Mouse (Mus musculus): ENCODE measurements around the gene Pabpn1l. TPM values are rescaled to one million over a fixed set of nuclear protein-coding genes. Genes with fewer than 3 reads are reported as not detected.

Pabpn1l gene
- polyA plus RNA-seq, 1 experiment: not detected

DNA sequence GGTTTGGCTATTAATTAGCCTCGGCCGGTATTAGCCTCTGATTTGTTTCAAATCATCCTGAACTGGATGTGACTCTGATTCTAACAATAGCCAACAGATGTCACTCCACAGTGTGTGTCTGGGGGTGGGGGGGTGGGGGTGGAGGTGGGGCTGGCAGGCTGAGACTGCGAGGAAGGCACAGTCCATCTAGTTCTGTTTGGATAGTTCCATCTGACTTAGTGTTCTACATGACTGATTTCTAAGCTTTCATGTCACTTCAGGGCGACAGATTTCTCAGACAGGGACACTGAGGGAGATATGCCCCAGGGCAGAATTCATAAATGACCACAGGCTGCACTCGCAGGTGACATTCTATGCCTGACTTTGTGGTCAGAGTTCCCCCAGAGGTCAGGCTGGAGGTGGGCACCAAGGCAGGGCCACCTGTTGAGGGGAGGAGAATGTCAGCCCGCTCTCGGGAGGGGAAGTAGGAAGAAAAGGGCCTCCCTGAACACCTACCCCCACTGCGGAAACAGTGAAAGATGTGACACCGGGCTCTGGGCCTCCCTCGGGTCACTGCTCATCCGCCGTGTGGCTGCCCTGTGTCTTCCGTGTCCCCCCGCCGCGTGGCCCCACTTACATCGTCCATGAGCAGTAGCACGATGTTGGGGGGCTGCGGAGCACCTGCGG is 11.8 kb downstream of the Pabpn1l start:
- TF ChIP-seq GATA1 (IDR thresholded peaks at IDR 0.05; ENCODE audit: low read length): no peak

DNA sequence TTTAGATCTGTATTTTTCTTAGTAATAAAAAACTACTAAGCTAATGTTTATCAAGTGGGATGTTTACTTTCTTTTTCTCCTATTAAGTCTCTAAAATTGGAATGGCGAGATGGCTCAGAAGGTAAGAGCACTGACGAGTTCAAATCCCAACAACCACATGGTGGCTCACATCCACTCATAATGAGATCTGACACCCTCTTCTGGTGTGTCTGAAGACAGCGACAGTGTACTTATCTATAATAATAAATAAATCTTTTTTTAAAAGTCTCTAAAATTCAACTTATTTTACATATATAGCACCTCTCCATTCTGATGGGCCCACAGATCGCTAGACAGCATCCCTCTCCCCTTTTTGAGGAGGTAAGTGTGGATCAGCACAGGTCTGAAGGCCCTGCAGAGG is 12.3 kb downstream of the Pabpn1l start:
- no peak for TF ChIP-seq GATA1 (IDR thresholded peaks at IDR 0.05; ENCODE audit: low read length)

DNA sequence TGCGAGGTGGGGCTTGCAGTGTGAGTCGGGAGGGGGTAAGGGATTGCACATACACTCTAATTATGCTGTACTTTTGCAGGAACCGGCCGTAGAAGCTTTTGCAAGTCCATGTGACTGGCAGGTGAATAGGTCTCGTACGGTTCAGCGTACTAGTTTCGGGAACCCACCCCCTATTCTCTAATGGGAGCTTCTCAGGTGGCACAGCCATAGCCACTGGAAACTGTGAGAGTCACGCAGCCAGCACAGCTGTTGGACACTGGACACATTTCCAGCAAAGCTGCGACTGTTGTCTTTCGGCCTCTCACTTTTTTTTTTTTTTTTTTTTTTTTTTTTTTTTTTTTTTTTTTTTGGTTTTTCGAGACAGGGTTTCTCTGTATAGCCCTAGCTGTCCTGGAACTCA is 15.7 kb downstream of the Pabpn1l start:
- TF ChIP-seq GATA1 (IDR thresholded peaks at IDR 0.05; ENCODE audit: low read length): no peak

DNA sequence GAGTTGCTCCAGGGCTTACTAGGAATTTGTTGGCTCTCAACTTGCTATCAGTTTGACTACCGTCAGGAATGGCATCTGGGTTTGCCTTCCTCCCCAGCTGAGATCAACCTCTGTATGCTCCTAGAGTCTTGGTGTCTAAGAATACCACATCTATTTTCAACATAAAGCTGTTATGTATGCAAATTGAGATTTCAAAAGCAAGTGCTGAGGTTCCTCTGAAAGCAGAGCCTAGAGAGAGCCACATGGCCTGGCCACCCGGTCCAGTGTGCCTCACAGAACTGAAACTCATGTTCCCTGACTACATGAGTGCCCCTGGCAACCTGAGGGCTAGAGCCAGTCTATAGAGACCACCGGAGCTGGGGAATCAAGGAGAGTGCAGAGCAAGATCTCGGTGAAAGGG is 17.2 kb downstream of the Pabpn1l start:
- TF ChIP-seq GATA1 (IDR thresholded peaks at IDR 0.05; ENCODE audit: low read length): no peak

DNA sequence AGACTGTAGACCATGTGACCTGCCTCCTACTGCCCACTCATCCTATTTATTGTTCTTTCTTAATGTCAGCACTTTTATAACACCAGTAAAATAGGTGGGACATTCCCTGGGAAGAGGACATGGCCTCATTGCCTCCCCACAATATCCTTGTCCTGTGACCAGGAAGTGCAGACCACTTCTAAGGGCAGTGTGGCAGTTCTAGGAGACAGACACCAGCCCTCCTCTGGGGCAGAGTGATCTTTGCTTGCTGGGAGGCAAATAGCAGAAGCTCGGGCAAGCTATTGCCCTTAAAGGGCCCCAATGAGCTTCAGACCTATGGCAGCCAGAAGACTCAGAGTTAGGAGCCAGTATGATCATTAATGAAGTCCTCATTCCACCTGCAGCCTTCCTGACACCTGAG is 17.9 kb downstream of the Pabpn1l start:
- TF ChIP-seq GATA1 (IDR thresholded peaks at IDR 0.05; ENCODE audit: low read length): no peak

DNA sequence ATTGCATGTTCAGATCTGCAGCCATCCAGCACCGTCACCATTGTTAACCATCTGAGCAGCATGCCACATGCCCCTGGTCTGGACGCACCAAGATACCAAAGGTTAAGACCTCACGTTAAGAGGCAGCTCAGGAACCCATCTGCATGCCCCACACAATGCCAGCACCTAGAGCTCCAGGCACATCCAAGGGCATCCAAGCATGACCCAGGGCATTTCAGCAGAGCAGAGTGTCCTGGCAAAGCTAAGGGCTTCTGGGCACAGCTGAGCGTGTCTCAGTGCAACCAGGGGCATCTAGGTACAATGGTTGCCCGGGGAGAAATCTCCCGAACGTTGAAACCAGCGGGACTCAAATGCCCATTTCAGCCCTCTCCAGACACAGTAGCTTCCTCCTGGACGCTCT is 21.9 kb downstream of the Pabpn1l start:
- no peak for TF ChIP-seq GATA1 (IDR thresholded peaks at IDR 0.05; ENCODE audit: low read length)

DNA sequence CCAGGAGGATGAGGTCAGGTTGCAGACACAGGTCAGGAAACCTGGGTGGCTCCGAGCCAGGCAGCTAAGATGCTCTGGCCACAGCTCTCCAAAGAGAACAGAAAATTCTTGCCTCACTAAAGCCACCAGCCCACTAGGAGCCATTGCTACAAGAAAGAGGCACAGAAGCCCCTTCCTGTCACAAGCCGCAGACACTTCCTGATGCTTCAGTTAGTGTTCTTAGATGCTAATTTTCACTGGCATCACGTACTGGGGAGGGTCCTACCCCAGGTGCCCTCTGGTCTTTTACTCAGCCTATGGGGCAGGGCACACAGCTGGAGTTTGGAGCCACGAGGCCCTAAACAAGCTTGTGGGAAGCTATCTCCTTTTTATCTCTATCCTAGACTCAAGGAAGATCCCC is 26.5 kb downstream of the Pabpn1l start:
- TF ChIP-seq GATA1 (IDR thresholded peaks at IDR 0.05; ENCODE audit: low read length): no peak

DNA sequence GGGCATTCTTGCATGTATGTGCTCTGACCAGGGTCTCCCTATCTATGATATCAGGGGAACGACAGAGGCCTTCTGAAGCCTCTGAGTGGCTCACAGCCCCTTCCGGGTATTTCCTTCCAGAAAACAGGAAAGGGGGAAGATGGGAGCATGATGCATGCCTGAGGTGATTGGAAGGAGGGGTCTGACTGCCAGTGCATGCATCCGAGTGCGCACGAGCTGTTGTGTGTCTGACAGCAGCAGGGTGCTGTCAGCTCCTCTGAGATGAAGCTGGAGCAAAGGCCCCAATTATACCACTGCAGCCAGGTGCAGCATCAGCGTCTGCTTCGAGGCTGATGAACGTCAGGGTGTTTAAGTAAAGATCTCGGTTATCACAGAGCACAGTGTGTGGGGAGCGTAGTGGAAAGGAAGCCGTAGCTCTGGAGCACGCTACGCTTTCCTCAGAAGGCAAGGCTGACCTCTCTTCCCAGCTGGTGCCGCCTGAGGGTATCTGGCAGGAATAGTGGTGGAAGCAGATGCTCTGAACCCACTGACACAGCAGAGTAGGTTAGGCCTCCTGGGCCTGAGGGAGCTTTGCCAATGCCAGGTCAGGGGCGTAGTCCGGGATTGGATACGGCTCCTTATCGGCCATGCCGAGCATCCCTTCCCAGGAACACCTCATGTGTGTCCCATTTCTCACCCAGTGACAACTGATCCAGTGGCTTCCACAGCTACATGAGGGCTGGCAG is 28.6 kb downstream of the Pabpn1l start:
- no peak for TF ChIP-seq GATA1 (IDR thresholded peaks at IDR 0.05; ENCODE audit: low read length)

DNA sequence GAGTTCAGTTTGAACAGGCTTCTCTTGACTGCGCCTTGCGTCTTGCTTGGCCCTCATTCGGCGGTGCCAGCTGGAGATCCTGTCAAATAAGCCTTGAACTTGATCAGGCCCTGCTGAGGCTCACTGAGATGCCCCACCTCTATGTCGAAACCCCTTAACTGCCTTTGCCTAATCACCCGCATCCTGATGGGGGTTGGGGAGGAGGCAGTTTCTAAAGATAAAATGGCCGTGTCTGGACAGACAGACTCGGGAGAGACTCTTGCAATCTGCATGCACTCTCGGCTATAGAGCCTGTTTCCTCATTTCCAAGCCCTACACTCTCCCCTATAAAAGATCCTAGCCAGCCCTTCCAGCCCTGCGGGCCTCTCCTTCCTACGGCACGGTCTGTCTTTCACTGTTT is 29.3 kb downstream of the Pabpn1l start:
- no peak for TF ChIP-seq GATA1 (IDR thresholded peaks at IDR 0.05; ENCODE audit: low read length)

DNA sequence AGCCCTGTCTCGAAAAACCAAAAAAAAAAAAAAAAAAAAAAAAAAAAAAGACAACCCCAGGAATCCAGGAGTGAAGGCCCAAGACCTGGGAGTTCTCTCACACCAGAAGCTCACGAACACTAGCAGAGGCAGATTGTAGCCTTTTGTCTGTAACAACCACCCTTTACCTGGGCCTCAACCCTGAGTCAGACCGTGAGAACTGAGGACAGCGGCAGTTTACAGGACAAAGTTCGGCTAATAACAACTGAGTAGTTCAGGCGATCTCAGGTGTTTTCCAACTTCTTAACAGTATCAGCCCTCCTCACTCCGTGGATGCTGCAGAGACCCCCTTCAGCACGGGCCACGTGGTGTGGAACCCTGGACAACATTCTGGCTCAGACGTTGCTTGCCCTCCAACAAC is 35.8 kb downstream of the Pabpn1l start:
- no peak for TF ChIP-seq GATA1 (IDR thresholded peaks at IDR 0.05; ENCODE audit: low read length)

DNA sequence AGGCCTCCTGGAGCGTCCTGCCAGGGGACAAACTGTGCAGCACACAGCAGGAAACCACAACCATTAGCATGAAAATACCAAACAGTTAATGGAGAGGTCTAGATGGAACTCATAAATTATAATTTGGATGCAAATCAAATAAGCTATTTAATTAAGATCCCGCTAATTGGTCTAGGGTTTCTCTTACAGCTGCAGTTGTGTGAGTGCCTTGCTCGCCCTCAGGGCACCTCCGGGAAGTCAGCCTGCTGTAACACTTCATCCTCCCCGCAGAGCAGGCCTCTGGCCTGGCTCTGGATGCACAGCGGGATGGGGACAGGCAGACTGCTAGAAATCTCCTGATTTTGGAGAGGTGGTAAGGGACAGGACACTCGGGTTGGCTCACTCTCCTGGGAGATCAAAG is 36.4 kb downstream of the Pabpn1l start:
- TF ChIP-seq GATA1 (IDR thresholded peaks at IDR 0.05; ENCODE audit: low read length): no peak

DNA sequence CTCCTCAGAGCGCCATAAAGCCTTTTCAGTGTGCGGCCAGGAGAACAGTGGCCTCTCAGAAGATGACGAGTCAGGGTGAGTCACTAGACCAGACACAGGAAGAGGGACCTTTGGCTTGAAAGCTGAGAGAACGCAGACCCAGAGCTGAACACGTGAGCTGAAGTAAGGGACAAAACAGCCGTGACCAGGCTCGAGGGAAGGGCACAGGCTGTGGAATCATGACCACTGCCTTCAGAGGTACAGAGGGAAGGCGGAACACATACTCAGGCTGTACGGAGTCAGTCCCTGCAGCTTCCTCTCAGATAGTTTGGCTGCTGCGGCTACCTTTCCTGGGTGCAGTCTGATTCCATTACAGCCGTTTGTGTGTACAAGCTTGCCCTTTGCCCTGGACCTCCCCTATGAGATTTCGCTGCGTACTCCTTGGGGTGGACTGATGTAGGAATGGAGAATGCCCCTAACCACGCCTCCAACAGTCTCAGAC is 37.1 kb downstream of the Pabpn1l start:
- TF ChIP-seq GATA1 (IDR thresholded peaks at IDR 0.05; ENCODE audit: low read length): no peak

DNA sequence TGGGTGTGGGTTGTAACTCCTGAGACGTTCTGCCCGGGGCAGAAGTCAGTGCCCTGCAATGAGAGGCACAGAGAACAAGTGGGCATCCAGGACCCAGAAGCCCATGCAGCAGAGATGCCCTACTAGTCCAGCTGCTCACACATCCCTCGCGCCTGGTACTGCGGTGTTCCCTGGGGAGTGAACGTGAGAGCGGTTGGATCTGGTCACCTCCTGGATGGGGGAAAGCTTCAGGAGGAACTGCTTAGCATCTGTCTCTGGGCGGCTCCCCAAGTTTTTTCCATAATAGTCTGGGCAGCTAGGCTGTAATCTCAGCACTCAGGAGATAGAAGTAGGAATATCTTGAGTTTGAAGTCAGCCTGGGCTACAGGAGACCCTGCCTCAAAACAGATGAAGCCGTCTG is 37.6 kb downstream of the Pabpn1l start:
- no peak for TF ChIP-seq GATA1 (IDR thresholded peaks at IDR 0.05; ENCODE audit: low read length)

DNA sequence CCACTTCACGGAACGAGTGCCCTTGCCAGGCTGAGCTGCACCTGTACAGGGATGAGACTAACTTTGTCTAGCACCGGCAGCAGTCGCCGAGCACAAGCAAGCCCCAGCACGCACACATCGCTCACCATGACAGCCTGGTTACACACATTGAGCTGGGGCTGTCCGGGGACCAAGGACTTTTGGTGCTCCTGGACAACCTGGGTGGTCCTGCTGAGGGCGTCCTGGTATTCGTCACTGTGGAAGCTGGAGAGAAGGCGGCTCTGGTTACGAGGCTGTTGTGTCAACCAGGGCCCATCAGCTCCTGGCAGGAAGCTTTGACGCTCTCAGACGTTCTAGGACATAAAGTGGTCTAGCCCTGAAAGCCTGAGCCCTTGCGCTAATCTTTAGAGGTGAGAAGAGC is 41.6 kb downstream of the Pabpn1l start:
- no peak for TF ChIP-seq GATA1 (IDR thresholded peaks at IDR 0.05; ENCODE audit: low read length)

DNA sequence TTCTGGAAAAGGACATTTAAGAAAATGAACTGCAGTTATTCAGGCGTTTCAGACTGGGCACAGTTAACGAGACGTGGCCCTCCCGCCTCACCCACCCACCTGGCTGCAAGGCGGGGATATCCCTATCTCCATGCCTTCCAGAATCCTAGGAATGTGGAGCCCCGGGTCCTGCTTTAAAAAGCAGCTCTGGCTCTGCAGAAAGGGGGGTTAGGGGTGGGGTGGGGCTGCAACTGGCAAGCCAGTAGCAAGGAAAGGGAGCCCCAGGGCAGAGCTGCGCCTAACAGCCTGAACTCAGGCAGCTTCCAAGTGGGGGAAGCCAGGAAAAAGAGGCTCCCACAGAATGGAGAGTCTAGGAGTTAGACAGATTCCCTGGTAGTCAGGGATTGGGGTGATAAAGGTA is 43.3 kb downstream of the Pabpn1l start:
- no peak for TF ChIP-seq GATA1 (IDR thresholded peaks at IDR 0.05; ENCODE audit: low read length)

DNA sequence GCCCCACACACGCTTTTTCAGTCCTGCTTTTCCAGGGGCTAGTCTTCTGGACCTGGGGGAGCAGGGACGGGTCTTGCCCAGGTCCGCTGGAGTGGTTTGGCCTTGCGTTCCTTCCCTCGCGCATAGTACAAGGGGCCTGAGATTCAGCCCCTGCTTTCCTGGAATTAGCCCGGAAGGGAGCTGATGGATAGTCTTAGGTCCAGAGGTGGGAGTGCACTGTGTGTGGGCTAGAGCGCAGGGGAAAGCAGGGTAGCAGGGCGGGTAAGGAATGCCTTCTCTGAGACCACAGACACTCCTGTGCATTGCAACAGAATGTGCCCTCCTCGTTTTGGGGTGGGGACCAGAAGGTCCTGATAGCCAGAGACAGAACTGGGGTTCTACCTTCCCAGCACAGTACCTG is 45.4 kb downstream of the Pabpn1l start:
- no peak for TF ChIP-seq GATA1 (IDR thresholded peaks at IDR 0.05; ENCODE audit: low read length)

DNA sequence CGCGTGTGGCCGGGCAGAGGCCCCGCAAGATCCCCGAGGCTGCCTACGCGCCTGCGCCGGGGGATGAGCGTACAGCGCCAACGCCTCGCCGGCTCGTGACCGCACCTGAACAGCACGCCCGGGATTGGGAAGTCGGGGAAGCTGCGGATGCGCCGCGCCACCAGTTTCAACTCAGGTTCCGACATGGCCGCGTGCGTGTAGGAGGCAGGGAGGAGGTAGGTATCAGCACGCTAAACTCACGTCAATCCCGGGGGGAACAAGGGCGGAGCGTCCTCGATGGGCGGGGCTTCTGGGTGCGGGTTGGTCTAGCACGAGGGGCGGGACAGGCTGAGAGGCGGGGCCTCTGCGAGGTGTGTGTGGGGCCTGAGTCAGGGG is 45.9 kb downstream of the Pabpn1l start, which contains the start of gene Aprt:
TSS of gene Aprt (minus strand) at position 262 of the 375 bp plus-strand sequence.
- TF ChIP-seq GATA1 (IDR thresholded peaks at IDR 0.05; ENCODE audit: low read length): no peak

All from G1E-ER4 (cell line).